Mouse (Mus musculus) left cerebral cortex, adult 9 months (tissue): ENCODE measurements around the gene Kif26b.

Experiments used
- DNase-seq, 2 experiments: peaks; one replicate each; pipeline ENCODE4 v3.0.0; 2022; ENCODE audit warnings: low spot score in 2 of 2

Gene Kif26b

DNA sequence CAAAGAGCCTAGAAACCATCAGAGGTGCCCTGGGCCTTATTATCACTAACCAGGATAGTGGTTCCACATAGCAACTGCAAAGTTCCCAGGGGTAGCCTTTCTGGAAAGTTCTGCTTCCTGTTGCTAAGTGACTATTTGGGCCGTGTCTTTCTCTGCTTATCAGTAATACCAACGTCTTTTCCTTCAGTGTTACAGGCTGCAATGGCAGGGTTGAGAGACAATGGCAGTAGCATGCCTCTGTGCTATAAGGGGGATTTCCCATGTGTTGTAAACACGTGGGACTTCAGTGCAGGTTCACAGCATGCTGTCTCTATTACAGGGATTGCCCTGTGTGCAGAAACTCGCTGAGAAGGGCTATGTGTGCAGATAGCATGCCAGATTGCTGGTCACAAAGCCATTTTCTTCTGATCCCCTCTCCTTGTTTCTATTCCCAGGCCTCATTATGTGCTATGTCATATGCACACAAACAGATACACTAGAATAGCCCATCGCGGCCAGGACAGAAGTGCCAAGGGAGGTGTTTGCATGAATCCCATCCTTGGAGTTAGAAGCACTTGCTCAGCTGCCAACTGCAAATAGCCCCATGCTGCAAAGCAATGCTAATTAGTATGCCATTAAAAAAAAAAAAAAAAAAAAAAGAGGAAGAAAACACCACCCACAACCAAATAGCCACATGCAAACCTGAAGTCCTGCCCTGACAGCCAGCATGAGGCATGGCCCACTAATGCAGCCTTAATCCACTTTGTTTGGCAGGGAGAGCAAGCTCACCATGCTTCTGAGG is 384.2 kb downstream of the Kif26b start:
- no peak for DNase-seq

DNA sequence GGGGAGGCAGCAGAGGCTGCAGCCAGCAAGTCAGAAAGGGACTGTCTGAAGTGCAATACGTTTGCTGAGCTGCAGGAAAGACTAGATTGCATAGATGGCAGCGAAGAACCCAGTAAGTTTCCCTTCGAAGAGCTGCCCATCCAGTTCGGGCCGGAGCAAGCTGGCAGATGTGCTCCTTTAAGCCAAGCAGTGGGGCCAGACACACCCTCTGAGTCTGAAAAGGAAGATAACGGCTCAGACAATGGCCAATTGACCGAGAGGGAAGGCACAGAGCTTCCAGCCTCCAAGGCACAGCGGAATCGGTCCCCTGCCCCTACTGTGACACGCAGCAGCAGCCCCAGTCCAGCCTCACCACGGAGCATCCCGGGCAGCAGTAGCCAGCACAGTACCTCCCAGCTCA is 386.1 kb downstream of the Kif26b start:
- DNase-seq: no peak

DNA sequence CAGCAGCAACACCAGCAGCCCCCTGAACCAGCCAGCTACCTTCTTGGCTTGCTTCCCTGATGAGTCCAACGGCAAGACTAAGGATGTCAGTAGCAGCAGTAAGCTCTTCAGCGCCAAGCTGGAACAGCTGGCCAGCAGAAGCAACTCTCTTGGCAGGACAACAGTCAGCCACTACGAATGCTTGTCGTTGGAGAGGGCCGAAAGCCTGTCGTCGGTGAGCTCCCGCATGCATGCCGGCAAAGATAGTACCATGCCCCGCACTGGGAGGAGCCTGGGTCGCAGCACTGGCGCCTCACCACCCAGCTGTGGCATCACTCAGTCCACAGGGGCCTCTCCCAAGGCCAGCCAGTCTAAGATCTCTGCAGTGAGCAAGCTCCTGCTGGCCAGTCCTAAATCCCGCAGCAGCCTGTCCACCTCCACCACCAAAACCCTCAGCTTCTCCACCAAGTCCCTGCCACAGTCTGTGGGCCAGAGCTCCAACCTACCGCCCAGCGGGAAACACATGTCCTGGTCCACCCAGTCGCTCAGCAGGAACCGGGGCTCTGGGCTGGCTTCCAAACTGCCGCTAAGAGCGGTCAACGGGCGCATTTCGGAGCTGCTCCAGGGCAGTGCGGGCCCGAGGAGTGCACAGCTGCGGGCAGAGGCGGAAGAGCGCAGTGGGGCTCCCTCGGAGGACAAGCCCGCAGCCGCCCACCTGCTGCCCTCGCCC is 388.4 kb downstream of the Kif26b start:
- DNase-seq: no peak

DNA sequence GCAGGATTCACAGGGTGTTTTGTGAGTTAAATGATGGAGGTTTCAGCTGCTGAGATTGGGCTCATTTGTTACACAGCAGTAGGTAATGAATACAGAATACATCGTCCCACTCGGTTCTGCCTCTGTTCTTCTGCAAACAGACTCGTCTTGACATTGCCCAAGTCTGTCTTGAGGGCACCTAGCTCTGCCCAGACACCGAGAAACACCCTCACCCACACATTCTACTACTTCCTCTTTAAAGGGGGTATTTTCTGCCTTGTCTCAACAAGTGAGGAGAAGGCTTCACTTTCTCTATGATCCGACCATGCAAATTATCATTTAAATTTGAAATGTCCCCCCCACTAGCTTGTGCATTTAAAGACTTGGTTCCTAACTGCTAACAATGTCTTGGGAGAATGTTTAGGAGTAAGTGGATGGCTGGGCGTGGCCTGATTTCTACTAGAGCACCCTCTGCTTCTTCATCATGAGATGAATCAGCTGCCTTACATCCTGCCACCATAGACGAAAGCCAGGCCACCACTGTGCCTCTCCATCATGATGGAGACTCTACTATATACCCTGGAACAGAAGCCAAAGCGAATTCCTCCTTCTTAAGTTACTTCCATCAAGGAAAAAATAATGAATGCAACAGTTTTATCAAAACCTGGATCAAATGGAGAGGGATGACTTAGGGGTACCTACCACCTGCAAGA is 395.7 kb downstream of the Kif26b start:
- no peak for DNase-seq

DNA sequence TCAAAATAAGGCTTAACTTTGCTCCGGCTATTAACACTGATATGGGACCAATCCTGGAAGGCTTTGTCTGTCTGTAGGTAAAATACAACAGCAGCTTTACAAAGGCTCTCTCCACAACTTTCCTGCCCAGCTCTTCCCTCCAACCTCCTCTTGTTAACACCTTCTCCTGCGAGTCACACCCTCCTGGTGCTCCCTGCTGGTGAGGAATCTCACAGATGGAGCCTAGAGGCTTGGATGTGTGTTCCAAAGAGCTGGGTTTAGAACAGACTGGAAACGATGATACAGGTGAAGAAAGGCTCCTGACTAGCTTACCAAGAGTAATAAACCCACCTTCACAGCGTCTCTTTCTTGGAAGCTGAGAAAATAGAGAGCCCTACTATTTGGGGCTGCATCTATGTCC is 400.6 kb downstream of the Kif26b start:
- peak in 1 of 2 experiments; percentile 15 for DNase-seq

DNA sequence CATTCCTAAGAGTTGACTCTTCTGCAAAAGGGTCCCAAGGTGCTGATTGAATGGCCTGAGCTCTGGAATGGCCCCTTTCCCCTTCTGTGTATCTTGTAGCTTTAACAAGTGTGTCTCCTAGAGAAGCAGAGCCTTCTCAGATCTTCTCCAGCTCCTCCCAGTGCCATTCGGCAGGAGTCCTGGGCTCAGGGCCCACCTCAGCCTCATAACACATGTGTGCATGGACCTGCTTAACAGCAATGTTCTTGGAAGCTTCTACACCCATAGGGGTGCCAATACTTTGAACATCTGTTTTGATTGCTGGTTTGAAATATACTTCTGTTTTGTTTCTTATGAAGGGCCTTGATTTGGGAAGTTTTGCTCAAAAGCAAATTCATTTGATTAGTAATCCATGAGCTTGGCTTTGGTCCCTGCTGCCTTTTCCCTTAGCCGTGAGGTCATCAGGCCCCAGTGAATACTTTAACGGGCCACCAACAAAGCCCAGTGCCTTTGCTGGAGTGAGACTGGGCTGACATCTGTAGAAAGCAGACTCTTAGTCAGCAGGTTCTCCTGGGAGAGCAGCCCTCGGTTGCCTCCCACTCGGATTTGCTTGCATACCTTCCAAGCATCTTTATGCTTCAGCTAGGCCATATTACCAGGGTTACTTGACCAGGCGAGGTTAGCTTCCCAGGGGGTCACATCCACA is 405.2 kb downstream of the Kif26b start:
- DNase-seq: no peak

DNA sequence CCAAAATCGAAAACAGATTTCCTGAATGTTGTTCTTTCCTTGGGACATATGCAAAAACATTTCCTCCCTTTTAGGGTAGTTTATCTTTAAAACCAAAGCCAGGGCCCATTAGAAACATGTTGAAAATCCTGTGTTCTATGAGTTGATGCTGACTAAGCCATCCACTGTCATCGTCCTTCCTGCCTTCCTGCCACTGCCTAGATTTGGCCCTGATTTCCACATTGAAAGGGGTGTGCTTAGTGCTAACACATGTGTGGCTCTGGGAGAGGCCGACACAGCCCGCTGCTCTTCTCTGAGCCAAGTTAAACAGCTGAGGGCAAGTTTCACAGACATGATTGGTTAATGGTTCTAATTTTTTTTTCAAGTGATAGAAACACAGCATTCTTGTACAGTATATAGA is 407.5 kb downstream of the Kif26b start:
- no peak for DNase-seq

DNA sequence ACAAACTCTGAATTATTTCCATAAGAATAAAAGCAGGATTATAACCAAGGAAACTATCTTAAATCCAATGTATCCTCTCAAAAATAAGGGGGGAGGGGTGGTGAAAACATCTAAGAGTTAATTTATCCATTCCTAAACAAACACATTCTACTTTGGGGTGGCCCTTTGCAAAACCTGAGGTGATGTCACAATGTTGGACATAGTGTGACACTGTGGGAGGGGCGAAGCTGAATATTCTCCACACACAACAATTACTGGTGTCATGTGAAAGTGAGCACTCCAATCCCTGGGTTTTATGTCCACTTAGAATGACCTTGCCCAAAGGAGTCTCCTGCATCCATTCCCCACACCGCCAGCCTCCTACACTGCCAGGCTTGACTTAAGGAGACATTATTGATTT is 408.1 kb downstream of the Kif26b start:
- DNase-seq: no peak

DNA sequence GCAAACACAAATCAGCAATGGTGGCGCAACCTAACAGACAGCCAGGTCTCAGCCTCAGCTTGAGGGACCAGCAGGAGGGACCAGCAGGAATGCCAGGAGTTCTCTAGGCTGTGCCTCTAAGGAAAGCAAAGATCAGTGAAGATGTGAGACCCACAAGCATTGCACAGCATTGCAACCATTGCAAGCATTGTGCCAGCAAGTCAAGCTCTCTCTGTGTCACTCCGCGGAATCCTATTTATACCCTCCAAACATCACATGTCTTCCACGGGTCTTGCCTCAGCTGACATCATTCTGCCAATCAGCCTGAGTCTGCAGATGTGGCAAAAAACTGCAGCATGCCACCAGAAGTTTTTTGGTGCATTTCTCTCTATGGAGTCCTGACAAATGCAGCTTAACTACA is 411.4 kb downstream of the Kif26b start:
- no peak for DNase-seq

DNA sequence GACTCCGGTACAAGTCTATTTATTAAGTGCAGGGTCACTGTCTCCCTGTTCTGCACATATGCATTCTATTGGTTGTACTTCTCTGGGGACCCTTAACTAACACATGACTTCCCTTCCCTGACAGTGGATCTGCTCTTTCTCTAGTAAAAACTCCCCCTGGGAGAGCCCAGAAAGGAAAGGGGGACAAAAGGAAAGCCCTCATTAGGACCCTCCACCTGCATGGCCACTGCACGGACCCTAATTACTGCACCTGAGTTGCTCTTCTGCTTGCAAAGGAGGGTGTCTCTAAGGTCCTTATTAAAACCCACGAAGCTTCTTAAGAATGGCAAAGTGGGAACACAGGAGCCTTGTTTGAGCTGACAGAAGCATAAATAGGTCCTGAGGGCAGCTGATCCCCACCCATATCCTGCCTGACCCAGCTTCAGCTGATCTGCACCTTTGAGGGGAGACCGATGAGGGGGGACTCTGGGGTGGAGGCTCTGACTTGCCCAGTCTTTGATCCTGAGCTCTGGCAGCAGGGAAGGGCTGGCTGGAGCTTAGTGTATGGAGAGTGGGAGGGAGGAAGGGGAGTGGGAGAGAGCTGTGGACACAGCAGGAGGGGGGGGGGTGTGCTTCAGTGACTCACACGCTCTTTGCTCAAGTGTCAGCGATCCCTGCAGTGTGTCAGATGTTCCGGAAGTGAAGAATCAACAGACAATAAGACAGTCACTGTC is 413.5 kb downstream of the Kif26b start:
- DNase-seq: no peak

DNA sequence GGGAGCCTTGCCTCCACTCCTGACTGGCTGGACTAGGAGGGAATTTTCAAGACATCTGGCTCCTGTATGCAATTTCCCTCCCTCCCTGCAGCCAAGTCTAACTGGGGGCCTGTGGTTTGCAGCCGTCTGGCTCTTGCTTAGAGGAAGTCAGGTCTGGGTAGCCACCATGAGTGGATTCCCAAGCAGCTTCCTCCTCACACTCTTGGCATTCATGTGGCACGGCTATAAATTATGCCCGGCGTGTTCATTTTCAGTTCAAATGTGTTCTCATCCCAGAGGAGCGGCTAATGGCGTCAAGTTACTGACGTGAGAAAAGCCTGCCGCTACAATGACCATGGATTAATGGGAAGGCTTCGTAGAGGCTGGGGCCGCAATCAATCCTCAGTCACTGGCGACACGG is 424.0 kb downstream of the Kif26b start:
- DNase-seq: no peak

DNA sequence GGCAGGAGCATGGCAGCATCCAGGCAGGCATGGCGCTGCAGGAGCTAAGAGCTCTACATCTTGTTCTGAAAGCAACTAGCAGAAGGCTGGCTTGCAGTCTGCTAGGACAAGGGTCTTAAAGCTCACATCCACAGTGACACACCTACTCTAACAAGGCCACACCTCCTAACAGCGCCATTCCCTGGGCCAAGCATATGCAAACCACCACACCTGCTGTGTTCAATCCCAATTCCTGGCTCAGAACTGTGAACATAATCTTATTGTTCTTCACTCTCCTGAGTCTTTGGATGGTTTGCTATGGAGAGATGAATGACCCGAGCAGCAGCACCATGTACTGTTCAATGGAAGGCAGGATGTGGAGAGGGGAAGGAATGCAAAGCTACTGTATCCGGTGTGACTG is 429.7 kb downstream of the Kif26b start:
- DNase-seq: no peak

DNA sequence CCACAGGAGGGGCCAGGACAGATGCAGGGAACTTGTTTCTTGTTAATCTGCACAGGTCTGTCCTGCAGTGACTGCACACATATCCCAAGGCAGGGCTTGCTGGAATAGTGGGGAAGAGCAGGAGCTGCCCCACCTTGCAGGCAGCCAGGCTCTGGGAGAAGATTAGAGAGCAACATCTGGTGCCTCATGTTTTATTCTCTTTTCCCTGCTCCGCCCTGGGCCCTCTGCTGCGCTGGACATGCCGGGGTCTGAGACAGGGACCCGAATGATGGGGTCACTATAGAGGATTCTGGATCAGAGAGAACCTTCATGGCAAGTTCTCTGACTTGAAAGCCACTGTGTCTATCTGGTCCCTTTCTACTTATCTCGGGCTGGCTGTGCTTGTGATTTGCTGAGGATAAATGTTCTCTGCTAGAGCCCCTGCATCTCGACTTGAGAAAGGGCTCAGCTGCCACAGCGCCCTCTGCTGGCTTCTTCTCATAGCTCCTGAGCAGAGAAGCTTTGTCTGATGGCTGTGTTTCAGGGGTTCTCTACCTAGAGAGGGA is 431.2 kb downstream of the Kif26b start:
- peak in 1 of 2 experiments; percentile 80 for DNase-seq

DNA sequence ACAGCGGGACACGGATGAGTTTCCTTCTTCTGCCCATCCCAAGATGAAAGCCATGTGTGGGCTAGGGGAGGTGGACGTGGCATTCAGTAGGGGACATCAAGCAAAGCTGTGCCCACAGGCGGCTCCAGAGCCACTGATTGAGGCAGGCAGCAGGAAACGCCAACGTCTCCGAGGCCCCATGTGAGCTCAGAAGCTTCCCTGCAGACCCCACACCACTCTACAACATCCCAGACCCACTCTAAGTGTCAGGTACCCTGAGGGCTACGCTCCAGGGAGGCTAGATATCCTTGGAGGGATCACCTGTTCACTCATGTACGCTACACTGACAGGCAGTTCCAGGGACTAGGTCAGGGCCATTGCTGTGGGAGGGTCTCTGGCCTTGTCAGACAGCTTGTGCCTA is 432.7 kb downstream of the Kif26b start:
- no peak for DNase-seq

DNA sequence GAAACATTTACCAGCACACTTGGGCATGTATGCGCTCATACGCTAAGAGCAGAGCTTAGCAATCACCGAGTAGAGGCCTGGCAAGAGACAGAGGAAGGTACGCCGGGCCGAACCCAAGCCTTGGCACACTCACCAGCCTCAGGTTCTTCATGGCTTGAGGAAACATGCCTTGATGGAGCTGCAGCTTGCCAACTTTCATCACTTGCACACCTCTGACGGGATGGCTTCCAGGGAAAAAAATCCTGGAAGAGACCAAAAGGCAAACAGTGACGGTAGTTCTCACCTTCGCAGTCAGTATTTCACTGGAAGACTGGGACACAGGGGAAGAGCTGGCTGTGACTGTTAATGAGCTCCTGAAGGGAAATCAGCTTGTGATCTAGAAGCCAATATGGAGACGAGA is 443.1 kb downstream of the Kif26b start:
- no peak for DNase-seq

DNA sequence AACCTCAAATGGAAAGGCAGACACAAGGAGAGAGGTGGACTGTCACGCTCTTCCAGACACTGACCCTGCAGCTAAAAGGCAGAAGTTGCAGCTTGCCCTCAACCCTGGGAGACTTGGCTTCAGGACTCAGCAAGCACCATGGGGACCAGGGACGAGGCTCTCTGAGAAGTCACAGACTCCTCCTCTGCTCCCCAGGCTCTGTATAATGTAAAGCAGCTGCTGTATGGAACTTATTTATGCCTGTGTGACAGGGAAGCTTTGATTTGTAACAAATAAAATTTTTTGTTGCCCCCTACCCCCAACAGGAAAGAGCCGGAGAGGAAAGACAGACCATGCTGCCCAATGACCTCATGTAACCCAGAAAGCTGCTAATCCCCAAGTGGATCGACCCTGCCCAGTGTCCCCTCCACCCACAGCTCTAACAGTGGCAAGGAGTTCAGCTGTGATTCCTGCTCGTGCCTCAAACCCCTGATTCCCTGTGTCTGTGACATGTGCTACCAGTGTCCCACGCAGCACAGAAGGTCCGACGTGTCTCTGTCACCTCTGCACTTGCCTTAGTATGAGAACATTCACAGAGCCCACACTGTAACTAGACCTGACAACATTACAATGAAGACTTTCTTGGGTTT is 449.8 kb downstream of the Kif26b start:
- no peak for DNase-seq

DNA sequence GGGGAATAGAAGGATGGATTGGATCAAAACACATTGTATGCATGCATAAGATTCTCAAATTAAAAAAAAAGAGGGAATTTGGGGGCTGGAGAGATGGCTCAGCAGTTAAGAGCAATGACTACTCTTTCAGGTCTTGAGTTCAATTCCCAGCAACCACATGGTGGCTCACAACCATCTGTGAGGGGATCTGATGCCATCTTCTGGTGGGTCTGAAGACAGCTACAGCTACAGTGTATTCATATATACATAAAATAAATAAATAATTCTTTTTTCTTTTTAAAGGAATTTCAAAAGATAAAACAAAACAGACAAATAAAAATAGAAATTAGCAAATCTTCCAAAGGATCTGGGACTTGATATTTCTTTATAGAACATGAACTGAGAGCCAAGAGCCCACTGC is 451.3 kb downstream of the Kif26b start:
- DNase-seq: no peak

DNA sequence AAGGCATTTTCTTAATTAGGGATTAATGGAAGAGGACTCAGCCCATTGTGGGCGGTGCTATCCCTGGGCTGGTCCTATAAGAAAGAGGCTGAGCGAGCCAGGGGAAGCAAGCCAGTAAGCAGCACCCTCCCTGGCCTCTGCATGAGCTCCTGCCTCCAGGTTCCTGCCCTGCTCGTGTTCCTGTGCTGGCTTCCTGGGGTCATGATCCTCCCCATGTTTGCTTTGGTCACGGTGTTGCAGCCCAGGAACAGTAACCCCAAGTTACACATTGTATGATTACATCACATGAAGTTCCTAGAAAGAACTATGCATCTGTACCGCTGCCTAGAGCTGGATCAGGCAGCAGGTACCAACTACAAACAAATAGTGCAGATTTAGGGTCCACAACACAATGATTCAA is 452.7 kb downstream of the Kif26b start:
- DNase-seq: no peak

DNA sequence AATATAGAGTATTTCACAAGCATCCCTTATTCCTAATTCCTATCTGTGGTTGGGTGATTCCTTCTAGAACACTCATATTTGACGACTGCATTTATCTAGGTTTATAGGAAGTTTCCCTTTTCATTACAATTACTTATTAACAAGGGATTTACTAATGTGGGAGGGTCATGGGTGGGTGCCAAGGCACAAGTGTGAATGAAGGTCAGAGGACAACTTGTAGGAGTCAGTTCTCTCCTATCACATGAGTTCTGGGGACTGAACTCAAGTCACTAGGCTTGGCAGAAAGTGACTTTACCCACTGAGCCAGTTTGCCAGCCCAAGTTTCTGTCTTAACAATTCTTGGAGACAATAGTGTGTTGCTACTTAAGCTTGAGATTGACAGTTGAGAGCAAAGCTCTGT is 459.3 kb downstream of the Kif26b start:
- DNase-seq: no peak
